Mouse (Mus musculus): Measurements from ENCODE around the gene Tgfbr2. TPM values are rescaled to one million over a fixed set of nuclear protein-coding genes. Genes with fewer than 3 reads are reported as not detected.

The Tgfbr2 gene
- polyA plus RNA-seq, 1 experiment from 2014 or later: 6.9 TPM

DNA sequence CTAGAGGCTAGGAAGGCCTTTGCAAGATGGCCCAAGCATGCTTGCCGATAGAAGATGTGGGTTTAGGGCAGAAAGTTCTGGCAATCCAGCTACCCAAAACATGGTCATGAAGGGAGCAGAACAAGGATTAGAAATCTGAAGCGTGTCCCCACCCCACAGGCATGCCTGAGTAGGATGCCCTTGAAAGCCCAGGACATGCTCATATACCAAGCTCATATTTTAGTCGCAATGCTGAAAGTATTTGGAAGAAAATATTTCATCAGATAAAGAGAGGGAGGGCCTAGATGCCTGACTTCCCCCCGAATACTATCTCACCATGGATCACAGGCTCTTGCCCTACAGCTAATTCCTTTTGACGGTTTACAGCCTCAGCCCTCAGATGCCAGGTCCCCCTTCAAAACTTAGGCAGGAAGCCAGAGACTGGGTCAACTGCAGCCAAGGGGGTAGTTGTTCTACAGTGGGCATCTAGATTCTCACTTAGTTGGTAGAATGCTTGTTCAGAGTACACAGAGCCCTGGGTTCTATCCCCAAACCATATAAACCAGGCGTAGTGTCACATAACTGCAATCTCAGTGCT lies 7.8 kb downstream of the Tgfbr2 start:
- 56% methylated on average over 6 of the region's 6 CpGs for WGBS (ENCODE audit: insufficient replicate concordance)
- Histone ChIP-seq H3K9ac (no peak overlapping the region), H3K36me3 (no peaks in the 10 kb centered on the region), H3K4me2 (no peak overlapping the region), H3K9me3 (replicated peaks) (no peaks in the 10 kb centered on the region), H3K4me3 (no peak overlapping the region), H3K27ac (no peak overlapping the region), H3K27me3 (replicated peaks) (no peaks in the 10 kb centered on the region), H3K4me1 (peaks cover 18% of the 10 kb centered on the region)
- no peak for ATAC-seq

DNA sequence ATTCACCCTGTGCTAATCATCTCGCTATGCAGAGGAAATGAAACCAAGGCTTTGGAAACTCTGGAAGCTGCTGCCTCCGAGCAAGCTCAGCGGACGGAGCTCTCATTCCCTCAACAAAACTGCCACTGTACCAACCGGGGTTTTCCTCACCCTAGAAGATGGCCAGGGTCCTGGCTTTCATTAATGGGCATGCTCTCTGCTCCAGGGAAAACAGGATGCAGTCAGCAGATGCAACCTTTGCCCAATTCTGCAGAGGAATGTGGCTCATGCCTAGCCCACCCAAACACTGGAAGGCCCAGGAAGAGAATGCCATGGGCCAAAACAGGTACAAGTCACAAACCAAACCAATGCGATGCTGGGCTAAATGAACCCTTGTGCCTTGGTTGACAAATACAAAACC lies 8.8 kb downstream of the Tgfbr2 start:
- Histone ChIP-seq H3K27me3 (replicated peaks) (no peaks in the 10 kb centered on the region), H3K4me3 (no peak overlapping the region), H3K4me2 (no peak overlapping the region), H3K9me3 (replicated peaks) (no peaks in the 10 kb centered on the region), H3K36me3 (no peaks in the 10 kb centered on the region), H3K4me1 (peaks cover 20% of the 10 kb centered on the region), H3K27ac (no peak overlapping the region), H3K9ac (no peak overlapping the region)
- no peak for ATAC-seq
- WGBS (ENCODE audit: insufficient replicate concordance): 76% methylated on average over 6 of the region's 6 CpGs

DNA sequence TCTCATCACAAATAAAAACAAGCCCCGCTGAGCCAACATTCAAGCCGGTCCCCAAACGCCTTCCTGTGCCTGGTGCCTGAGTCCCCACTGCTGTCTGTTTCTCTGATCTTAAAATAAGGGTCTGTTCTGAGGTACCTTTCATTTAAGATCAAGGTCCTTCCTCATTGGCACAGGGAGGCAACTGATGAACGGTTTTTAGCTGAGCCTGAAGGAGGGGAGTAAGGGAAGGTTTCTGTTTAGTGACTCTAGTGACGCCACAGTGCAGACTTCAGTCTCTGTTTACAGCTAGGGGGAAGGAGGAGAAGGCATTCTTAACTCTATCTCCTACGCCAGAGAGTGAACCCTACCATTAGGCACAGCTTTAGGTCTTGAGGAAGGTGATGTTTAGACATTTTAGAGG lies 11.3 kb downstream of the Tgfbr2 start:
- Histone ChIP-seq H3K4me2 (no peak overlapping the region), H3K4me3 (no peak overlapping the region), H3K9me3 (replicated peaks) (no peaks in the 10 kb centered on the region), H3K9ac (no peak overlapping the region), H3K27ac (no peak overlapping the region), H3K27me3 (replicated peaks) (no peaks in the 10 kb centered on the region), H3K4me1 (peaks cover 41% of the 10 kb centered on the region), H3K36me3 (no peaks in the 10 kb centered on the region)
- WGBS (ENCODE audit: insufficient replicate concordance): 60% methylated on average over 6 of the region's 6 CpGs
- ATAC-seq: no peak

DNA sequence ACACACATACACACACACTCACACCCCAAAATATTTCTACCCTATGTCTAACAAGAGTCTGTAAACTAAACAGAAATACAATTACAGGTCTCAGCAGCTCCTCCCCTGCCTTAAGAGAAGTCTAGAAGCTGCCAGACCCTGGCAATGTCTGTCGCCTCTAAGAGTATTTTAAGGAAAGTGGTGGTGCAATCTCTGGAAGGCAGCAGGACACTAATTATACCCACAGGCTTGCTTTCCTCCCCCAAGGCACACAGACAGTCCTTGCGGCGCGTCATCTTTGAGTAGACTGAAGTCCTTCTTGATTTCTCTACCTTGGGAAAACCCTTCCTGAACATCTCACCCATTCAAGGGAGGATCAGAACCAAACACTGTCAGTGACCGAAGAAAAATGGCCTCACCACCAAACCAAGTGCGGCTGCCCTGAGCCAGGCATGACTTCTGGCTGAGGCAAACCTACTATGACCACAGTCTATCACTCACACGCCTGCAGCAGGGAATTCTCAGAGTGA lies 12.2 kb downstream of the Tgfbr2 start:
- WGBS (ENCODE audit: insufficient replicate concordance): 68% methylated on average over 7 of the region's 7 CpGs
- Histone ChIP-seq H3K36me3 (no peaks in the 10 kb centered on the region), H3K4me1 (peaks cover 41% of the 10 kb centered on the region), H3K9ac (no peak overlapping the region), H3K9me3 (replicated peaks) (no peaks in the 10 kb centered on the region), H3K27ac (no peak overlapping the region), H3K4me3 (no peak overlapping the region), H3K4me2 (no peak overlapping the region), H3K27me3 (replicated peaks) (no peaks in the 10 kb centered on the region)
- ATAC-seq: no peak

DNA sequence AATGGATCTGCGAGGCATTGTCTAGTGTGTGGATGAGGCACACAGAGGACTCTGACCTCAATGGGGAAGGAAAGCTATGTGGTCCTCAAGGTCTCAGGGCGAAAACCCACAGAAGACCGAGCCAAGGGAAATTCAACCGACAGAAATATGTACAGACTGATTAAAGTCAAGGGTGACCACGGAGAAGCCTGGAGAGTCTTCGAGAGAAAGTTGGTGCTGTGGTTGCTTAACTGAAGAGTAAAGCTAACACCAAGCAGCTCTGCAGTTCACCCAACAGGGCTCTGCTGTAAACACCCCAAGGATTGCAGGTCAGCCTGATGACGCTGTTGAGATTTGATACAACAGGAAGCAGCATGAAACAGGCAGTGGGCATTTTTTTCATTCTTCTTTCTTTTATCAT lies 14.3 kb downstream of the Tgfbr2 start:
- peaks cover 34% of the 10 kb centered on the region for H3K4me1 ChIP-seq
- no peaks in the 10 kb centered on the region for H3K9me3 ChIP-seq (replicated peaks)
- H3K27ac ChIP-seq: no peak overlapping the region
- no peak overlapping the region for H3K4me2 ChIP-seq
- H3K4me3 ChIP-seq: no peak overlapping the region
- H3K9ac ChIP-seq: no peak overlapping the region
- no peaks in the 10 kb centered on the region for H3K27me3 ChIP-seq (replicated peaks)
- 17% methylated on average over 7 of the region's 7 CpGs for WGBS (ENCODE audit: insufficient replicate concordance)
- no peaks in the 10 kb centered on the region for H3K36me3 ChIP-seq
- no peak for ATAC-seq

DNA sequence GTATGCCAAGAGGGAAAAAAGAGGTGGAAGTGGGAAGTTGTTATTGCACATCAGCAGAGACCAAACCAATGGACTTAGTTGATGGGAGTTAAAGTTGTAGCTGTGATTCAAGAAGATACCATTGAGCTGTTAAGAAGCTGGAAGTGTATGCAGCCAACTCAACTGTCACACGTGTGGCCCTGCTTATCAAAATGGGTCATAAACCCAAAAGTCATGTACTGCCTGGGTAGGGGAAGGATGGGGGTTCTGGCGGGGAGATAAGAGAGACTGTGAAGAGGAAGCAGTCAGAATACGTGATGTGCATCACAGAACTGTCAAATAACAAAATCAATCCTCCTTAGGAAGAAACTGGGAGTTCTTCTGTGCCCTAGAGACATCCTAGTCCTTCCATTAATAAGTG lies 15.1 kb downstream of the Tgfbr2 start:
- H3K27ac ChIP-seq: no peak overlapping the region
- H3K9me3 ChIP-seq (replicated peaks): no peaks in the 10 kb centered on the region; the same call in 1 of the 2 replicates
- peaks cover 6% of the 10 kb centered on the region; the same call in 1 of the 2 replicates for H3K36me3 ChIP-seq
- H3K4me3 ChIP-seq: no peak overlapping the region
- no peak overlapping the region for H3K4me2 ChIP-seq
- 34% methylated on average over 3 of the region's 3 CpGs for WGBS (ENCODE audit: insufficient replicate concordance)
- no peaks in the 10 kb centered on the region for H3K27me3 ChIP-seq (replicated peaks)
- H3K4me1 ChIP-seq: peaks cover 34% of the 10 kb centered on the region
- peak; percentile 69 for ATAC-seq
- no peak overlapping the region for H3K9ac ChIP-seq

DNA sequence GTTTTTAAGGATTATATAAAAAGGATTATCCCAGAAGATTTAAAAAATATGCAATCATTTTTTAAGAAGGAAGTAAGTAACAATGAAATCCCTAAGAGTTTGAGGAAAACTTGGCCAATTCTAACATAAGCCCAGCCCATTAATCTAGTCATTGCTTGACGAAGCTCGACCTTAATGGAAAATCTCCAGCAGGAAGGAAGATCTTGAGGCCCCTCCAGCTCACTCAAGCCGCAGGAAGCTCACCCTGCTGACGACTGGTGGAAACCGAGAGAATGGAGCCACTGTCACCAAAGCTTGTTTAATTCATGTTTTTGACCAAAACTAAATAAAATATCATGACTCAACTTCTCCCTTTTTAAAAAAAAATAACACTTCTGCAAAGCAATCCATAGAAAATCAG lies 18.7 kb downstream of the Tgfbr2 start:
- H3K4me1 ChIP-seq: peaks cover 40% of the 10 kb centered on the region
- H3K27me3 ChIP-seq (replicated peaks): no peaks in the 10 kb centered on the region
- H3K9ac ChIP-seq: no peak overlapping the region
- H3K27ac ChIP-seq: no peak overlapping the region
- no peak overlapping the region for H3K4me2 ChIP-seq
- H3K4me3 ChIP-seq: no peak overlapping the region
- ATAC-seq: no peak
- 50% methylated on average over 5 of the region's 5 CpGs for WGBS (ENCODE audit: insufficient replicate concordance)
- H3K9me3 ChIP-seq (replicated peaks): no peaks in the 10 kb centered on the region; the same call in 1 of the 2 replicates
- H3K36me3 ChIP-seq: peaks cover 8% of the 10 kb centered on the region

DNA sequence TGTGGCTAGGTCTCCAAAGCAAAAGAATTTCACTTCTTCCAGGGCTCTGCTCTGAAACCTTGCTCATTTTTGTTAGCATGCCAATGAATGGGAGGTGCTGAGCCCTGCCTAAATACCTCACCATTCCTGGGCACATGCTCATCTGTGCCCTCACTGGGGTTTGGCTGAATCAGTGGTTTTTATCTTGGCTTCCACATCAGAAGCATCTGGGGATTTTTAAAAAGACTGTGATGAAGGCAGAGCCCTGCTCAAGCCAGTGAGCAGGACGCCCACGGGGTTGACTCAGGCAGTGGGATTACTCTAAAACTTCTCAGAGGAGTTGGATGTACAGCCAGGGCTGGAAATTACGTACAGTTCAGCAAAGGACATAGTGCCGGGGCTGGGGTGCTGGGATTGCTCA lies 22.3 kb downstream of the Tgfbr2 start:
- Histone ChIP-seq H3K9me3 (replicated peaks) (no peaks in the 10 kb centered on the region; the same call in 1 of the 2 replicates), H3K9ac (no peak overlapping the region), H3K27ac (no peak overlapping the region), H3K4me1 (peaks cover 26% of the 10 kb centered on the region), H3K4me3 (no peak overlapping the region), H3K36me3 (peaks cover 8% of the 10 kb centered on the region), H3K4me2 (no peak overlapping the region), H3K27me3 (replicated peaks) (no peaks in the 10 kb centered on the region)
- no peak for ATAC-seq
- WGBS (ENCODE audit: insufficient replicate concordance): 66% methylated on average over 4 of the region's 4 CpGs

DNA sequence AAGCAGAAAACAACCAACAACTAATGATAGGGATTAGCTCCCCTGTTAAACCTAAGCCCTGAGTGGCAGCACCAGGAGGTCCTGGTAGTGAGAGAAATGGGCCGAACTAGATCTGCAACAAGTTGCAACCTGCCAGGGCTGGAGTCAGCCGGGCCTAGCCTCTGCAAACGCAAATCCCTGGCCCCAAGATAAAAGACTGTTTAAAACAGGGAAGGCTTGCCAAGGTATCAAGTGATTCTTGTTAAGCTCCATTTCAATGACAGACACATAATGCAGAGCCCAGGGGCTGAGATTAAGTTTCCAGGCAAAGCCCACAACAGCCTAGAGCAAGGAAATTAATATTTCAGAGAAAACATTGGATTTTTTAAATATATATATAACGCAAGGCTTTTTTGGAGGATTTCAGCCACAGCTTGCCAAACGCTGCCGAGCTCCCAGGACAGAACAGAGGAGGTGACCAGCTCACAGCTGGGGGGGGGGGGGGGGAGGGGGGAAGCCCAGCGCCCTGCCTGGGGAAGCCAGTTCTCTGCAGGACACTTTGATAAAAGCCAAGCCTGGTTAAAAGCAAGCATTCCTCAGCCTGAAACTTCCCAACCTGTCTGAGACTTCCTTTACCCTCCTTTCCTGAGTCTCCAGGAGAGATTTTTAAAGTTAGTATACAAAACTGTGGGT lies 24.3 kb downstream of the Tgfbr2 start:
- no peaks in the 10 kb centered on the region; the same call in 1 of the 2 replicates for H3K9me3 ChIP-seq (replicated peaks)
- H3K4me1 ChIP-seq: peaks cover 40% of the 10 kb centered on the region
- H3K4me3 ChIP-seq: no peak overlapping the region
- peaks cover 8% of the 10 kb centered on the region for H3K36me3 ChIP-seq
- no peaks in the 10 kb centered on the region for H3K27me3 ChIP-seq (replicated peaks)
- H3K9ac ChIP-seq: no peak overlapping the region
- no peak for ATAC-seq
- H3K27ac ChIP-seq: no peak overlapping the region; the same call in 1 of the 2 replicates
- H3K4me2 ChIP-seq: no peak overlapping the region
- 51% methylated on average over 7 of the region's 7 CpGs for WGBS (ENCODE audit: insufficient replicate concordance)

DNA sequence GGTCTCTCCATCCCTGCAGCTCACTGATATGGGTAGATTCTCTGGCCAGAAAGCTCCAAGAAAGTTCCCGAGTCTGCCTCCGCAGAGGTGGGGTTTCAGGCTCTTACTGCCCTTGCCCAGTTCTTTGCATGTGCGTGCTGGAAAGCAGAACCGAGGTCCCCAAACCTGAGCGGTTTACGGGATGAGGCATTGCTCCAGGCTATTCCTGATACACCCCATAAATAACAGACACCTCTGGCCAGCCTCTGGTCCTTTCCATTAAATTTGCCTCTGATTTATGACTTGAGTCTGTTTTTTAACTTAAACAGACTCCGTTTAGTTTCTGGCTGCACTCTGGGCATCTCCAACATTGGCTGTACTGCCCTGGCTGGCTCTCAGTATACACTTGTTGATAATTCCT lies 26.4 kb downstream of the Tgfbr2 start:
- WGBS (ENCODE audit: insufficient replicate concordance): 83% methylated on average over 7 of the region's 7 CpGs
- Histone ChIP-seq H3K4me1 (peaks cover 57% of the 10 kb centered on the region), H3K27me3 (replicated peaks) (no peaks in the 10 kb centered on the region), H3K4me3 (no peak overlapping the region), H3K4me2 (no peak overlapping the region), H3K9ac (no peak overlapping the region), H3K9me3 (replicated peaks) (no peaks in the 10 kb centered on the region), H3K27ac (no peak overlapping the region), H3K36me3 (no peaks in the 10 kb centered on the region)
- no peak for ATAC-seq

DNA sequence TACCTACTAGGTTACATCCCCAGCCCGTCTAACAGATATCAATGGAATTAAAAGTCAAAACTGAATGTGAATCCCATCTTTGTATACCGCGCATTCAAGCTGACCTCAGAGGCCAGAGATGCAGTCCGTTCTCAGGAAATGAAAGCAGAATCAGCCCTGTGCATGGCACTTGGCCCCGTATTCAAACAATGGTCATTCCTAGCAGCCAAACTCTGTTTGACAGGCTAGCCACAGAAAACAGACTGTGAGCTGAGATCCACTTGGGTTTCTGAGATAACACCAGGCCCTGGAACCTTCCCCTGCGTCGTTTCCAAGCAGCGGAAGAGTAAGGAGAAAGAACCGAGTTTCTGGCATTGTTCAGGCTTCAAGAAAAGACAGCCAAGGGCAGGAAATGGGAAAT lies 28.9 kb downstream of the Tgfbr2 start:
- Histone ChIP-seq H3K27me3 (replicated peaks) (no peaks in the 10 kb centered on the region), H3K27ac (peak overlapping the region; percentile 53), H3K9me3 (replicated peaks) (no peaks in the 10 kb centered on the region), H3K4me3 (no peak overlapping the region), H3K4me1 (peaks cover 41% of the 10 kb centered on the region), H3K36me3 (no peaks in the 10 kb centered on the region), H3K4me2 (no peak overlapping the region; the same call in 1 of the 2 replicates), H3K9ac (no peak overlapping the region)
- ATAC-seq: no peak
- 26% methylated on average over 9 of the region's 9 CpGs for WGBS (ENCODE audit: insufficient replicate concordance)

DNA sequence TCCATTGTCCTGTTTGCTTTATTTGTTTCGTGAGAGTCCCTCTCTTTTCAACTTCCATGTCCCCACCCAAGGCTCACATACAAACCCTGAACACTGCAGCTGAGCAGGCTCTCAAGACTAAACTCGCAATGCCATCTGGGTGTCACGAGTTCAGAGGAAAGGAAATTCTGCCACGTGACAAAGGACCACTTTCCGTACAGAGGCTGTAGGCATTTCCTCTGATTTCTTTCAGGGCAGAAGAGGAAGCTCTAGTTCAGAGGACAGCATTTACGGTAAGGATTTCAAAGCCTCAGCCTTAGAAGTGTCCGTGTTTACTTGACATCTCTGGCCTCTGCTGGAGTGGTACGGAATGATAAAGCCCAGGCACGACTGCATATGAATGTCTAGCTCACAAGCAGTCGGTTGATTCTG lies 29.9 kb downstream of the Tgfbr2 start:
- ATAC-seq: peak; percentile 42
- Histone ChIP-seq H3K27ac (peak overlapping the region; percentile 16; the same call in 1 of the 2 replicates), H3K9me3 (replicated peaks) (no peaks in the 10 kb centered on the region), H3K36me3 (no peaks in the 10 kb centered on the region), H3K9ac (no peak overlapping the region), H3K4me2 (no peak overlapping the region), H3K27me3 (replicated peaks) (no peaks in the 10 kb centered on the region), H3K4me3 (no peak overlapping the region), H3K4me1 (peaks cover 34% of the 10 kb centered on the region)
- 10% methylated on average over 10 of the region's 10 CpGs for WGBS (ENCODE audit: insufficient replicate concordance)
